Mouse (Mus musculus): ENCODE measurements around the gene Fbxl17. TPM values are rescaled to one million over a fixed set of nuclear protein-coding genes. Genes with fewer than 3 reads are reported as not detected.

Fbxl17 gene
- total and polyA plus RNA-seq, 3 experiments, result 5.0 to 9.7 TPM; not detected in 1

GRCm38 (mm10) chr17:63413973-63414580 is 85.7 kb downstream of the Fbxl17 start:
- Histone ChIP-seq H3K27me3 (ENCODE audit: control insufficient read depth in 1 of 2, insufficient read depth in 2 of 2, low read length in 2 of 2) (no peaks in the 10 kb centered on the region), H3K9me3 (replicated peaks; ENCODE audit: insufficient read depth, low read length) (no peaks in the 10 kb centered on the region), H3K9ac (ENCODE audit: control insufficient read depth, low read depth, low read length, poor library complexity, severe bottlenecking) (no peak overlapping the region), H3K36me3 (ENCODE audit: control insufficient read depth in 1 of 2, insufficient read depth in 2 of 2, low read length in 2 of 2) (no peaks in the 10 kb centered on the region), H3K79me2 (ENCODE audit: control insufficient read depth, insufficient read depth, low read length, poor library complexity) (no peaks in the 10 kb centered on the region), H3K4me1 (ENCODE audit: control insufficient read depth in 1 of 2, insufficient read depth in 2 of 2, low read length in 2 of 2) (no peaks in the 10 kb centered on the region), H3K4me3 (ENCODE audit: control insufficient read depth in 1 of 2, insufficient read depth in 1 of 2, low read depth in 2 of 2, low read length in 2 of 2) (no peak overlapping the region), H3K27ac (ENCODE audit: control insufficient read depth, low read depth, low read length) (no peak overlapping the region)
- peak; percentile 55 for DNase-seq (ENCODE audit: low read depth, low spot score)
- TF ChIP-seq JUND (IDR thresholded peaks at IDR 0.05; ENCODE audit: low read depth, low read length) (no peak), SMC3 (IDR thresholded peaks at IDR 0.05; ENCODE audit: low read depth, low read length) (peak; percentile 53), MEF2A (IDR thresholded peaks at IDR 0.05; ENCODE audit: extremely low read depth, insufficient replicate concordance, low read depth, low read length, poor library complexity, severe bottlenecking) (no peak), RAD21 (IDR thresholded peaks at IDR 0.05; ENCODE audit: low read depth, low read length) (peak; percentile 56), UBTF (IDR thresholded peaks at IDR 0.05; ENCODE audit: borderline replicate concordance, insufficient read depth, low read depth, low read length) (no peak), BHLHE40 (IDR thresholded peaks at IDR 0.05; ENCODE audit: borderline replicate concordance, low read depth, low read length) (no peak), ZNF384 (IDR thresholded peaks at IDR 0.05; ENCODE audit: low read depth, low read length) (peak; percentile 15; the same call in 1 of the 2 replicates), RCOR1 (IDR thresholded peaks at IDR 0.05; ENCODE audit: low read depth, low read length) (no peak), GATA1 (IDR thresholded peaks at IDR 0.05; ENCODE audit: low read depth, low read length) (no peak), CHD2 (IDR thresholded peaks at IDR 0.05; ENCODE audit: low read length) (no peak), MAX (IDR thresholded peaks at IDR 0.05; ENCODE audit: low read length) (no peak), ZC3H11A (IDR thresholded peaks at IDR 0.05; ENCODE audit: low read depth, low read length) (peak; percentile 17), POLR2A (IDR thresholded peaks at IDR 0.05; ENCODE audit: control insufficient read depth in 1 of 2, insufficient read depth in 1 of 2, low read depth in 1 of 2, low read length in 2 of 2, poor library complexity in 1 of 2) (no peak), USF2 (IDR thresholded peaks at IDR 0.05; ENCODE audit: borderline replicate concordance in 1 of 2, insufficient read depth in 1 of 2, low read depth in 1 of 2, low read length in 2 of 2) (no peak), CTCF (IDR thresholded peaks at IDR 0.05 in 2 of 3, conservative IDR thresholded peaks at IDR 0.05 in 1 of 3; ENCODE audit: control insufficient read depth in 1 of 3, insufficient read depth in 1 of 3, low read depth in 2 of 3, low read length in 3 of 3, poor library complexity in 1 of 3, severe bottlenecking in 1 of 3) (peak; percentile 47 to 70 (median 56))

DNA sequence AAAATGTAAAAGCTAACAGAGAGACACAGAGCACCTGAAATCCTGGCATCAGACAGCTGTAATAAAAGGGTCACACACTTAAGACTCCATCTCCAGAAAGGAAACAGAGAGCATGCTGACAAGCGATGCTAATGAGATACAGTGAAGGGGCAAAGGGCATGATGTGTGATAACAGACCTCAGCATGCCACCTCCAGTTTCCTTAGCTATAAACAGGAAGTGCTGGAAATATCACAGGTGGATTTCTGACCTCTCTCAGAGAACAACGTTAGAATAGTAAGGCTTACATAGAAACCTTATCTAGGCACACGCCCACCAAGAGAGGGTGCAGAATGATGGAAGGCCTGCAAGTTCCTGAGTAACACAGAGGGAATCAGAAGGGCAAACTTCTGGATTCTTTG is 88.3 kb downstream of the Fbxl17 start:
- H3K27ac ChIP-seq (ENCODE audit: control insufficient read depth, low read depth, low read length), result no peak overlapping the region
- no peaks in the 10 kb centered on the region for H3K79me2 ChIP-seq (ENCODE audit: control insufficient read depth, insufficient read depth, low read length, poor library complexity)
- no peaks in the 10 kb centered on the region for H3K36me3 ChIP-seq (ENCODE audit: control insufficient read depth in 1 of 2, insufficient read depth in 2 of 2, low read length in 2 of 2)
- no peak for TF ChIP-seq CHD1 (IDR thresholded peaks at IDR 0.05; ENCODE audit: low read depth, low read length)
- TF ChIP-seq GABPA (IDR thresholded peaks at IDR 0.05; ENCODE audit: low read depth, low read length), result no peak
- peak; percentile 9 for DNase-seq (ENCODE audit: low read depth, low spot score)
- no peak overlapping the region for H3K4me3 ChIP-seq (ENCODE audit: control insufficient read depth in 1 of 2, insufficient read depth in 1 of 2, low read depth in 2 of 2, low read length in 2 of 2)
- H3K9ac ChIP-seq (ENCODE audit: control insufficient read depth, low read depth, low read length, poor library complexity, severe bottlenecking), result no peak overlapping the region
- H3K27me3 ChIP-seq (ENCODE audit: control insufficient read depth in 1 of 2, insufficient read depth in 2 of 2, low read length in 2 of 2), result no peaks in the 10 kb centered on the region
- no peaks in the 10 kb centered on the region for H3K4me1 ChIP-seq (ENCODE audit: control insufficient read depth in 1 of 2, insufficient read depth in 2 of 2, low read length in 2 of 2)
- no peaks in the 10 kb centered on the region for H3K9me3 ChIP-seq (replicated peaks; ENCODE audit: insufficient read depth, low read length)

Data from MEL (cell line).